Mouse (Mus musculus) cerebellum, adult 18-20 months (tissue): ENCODE measurements at regions not wholly inside any gene's neighbourhood (a gene's known extent, or its start where the extent isn't known, plus 50 kb on each side); places are given as distances from the start of the nearest gene placed in this dataset.

Experiments used
- DNase-seq, 2 experiments: peaks; one replicate each; pipeline ENCODE4 v3.0.0; 2021

- DNase-seq: no peak
Measured at GRCm38 (mm10) chr2:74084971-74085370, 173.8 kb upstream of the Atp5g3 start.

GRCm38 (mm10) chr2:74076774-74077173 lies 165.6 kb upstream of the Atp5g3 start:
- DNase-seq: no peak

DNA sequence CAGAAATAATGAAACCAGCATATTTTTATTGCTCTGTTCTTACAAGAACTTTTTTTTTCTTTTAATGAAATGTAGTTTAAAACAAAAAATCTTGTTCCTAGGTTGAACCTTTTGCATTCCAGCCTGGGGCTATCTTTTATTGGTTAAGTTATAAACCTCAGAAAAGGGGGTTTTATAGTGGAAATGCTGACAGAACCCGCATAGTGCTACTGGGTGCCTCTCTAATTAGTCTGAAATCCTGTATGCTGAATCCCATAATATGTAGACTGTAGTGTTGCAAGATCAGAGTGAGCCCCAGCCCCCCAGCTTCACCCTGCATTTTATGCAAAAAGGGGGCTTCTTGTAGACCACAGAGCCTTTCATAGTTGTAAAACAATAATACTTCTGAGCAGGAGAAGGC lies 164.4 kb upstream of the Atp5g3 start:
- DNase-seq: no peak

DNA sequence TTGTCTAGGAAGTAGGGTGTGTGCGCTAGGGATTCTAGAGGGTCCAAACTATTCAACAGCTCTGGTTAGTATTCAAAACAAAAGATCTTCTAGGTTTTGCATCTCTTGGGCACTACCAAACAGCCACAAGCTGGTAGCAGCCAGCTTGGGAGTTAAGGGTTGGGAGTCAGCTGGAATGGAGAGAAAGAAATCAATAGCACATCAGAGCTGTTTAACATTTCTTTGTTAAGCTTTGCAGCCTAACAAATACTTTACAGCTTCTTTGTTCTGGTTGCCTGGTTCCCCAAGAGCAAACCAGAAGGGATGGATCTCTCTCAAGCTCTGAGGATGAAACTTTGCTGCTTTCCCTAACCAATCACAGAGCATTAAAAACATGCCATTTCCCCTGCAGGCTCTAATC lies 162.3 kb upstream of the Atp5g3 start:
- DNase-seq: no peak

GRCm38 (mm10) chr2:74066652-74067051 lies 155.5 kb upstream of the Atp5g3 start:
- DNase-seq: peak; percentile 67 to 76

DNA sequence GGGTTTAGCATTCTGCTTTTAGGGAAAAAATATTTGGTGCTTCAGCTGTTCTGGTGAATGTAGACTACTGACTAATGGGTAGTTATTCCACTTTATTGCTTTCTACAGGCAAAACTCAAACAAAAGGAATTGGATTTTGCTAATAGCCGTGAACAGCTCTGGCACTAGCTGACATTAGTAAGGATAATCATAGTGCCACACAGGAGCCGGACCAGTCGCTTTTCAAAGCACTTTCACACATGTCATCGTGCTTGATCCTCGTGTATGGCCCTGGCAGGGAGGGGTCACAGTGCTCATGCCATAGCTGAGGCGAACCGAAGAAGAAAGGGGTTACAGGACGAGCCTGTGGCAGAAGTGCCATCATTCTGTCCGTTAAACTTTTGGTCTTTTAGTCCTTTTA lies 153.2 kb upstream of the Atp5g3 start:
- DNase-seq: no peak

DNA sequence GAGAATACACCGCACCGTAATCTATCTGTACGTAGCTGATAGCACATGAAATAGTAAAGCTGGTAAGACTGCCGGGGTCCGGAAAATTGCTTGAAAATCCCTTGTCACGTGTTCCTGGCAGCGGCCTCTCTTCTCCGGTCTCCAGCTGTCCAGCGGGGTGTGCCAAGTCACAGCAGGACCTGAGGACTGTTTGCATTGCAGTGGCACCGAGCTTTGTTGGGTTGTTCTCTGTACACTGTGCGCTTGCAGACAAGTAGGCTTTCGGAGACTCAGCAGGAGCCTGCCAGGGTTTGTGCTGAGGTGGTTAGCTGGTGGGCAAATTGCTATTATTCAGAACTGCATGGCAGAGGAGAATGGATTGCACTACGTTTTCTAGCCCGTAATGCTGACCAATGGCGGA lies 152.7 kb upstream of the Atp5g3 start:
- DNase-seq: peak; percentile 69 to 75

GRCm38 (mm10) chr2:74063302-74063701 lies 152.2 kb upstream of the Atp5g3 start:
- DNase-seq: no peak

GRCm38 (mm10) chr2:74042430-74042829 lies 131.3 kb upstream of the Atp5g3 start:
- DNase-seq: no peak

GRCm38 (mm10) chr2:74039580-74039979 lies 128.5 kb upstream of the Atp5g3 start:
- no peak for DNase-seq

- DNase-seq: no peak
Measured at GRCm38 (mm10) chr2:74036043-74036442, 124.9 kb upstream of the Atp5g3 start.

DNA sequence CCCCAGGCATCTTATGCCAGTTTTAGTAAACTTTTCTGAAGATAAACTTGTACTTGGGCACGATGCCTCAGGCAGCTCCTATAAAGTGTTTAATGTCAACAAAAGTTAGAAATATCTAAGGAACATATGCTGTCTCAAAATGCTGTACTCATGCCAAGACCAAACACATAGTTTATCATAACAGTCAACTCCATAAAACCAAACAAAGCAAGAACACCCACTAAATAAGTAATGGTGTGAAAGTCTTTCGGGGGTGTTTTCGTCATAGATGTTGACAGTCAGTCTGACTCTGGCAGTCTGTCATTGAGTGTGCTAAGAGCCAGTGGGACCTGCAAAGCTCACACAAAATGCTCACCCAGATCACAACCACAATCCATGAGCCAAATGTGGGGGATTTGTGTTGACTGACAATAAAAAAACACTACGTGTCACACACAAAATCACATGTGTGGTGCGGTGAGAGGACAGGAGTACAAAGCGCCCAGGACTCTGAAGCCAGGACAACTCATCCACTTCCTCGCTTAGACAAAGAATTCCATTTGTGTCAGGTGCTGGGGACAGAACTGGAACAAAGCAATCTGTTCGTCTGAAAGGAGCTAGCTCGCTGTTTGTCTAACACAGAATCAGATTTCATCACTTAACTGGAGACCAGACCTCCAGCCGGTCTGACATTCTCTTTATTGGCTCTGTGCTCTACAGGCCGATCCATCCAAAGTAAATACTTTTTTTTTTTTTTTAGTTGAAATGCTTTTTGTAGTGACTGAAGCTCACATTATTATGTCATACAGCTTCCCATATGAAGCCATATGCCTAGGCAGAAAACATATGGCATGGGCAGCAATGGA lies 121.3 kb upstream of the Atp5g3 start:
- no peak for DNase-seq

DNA sequence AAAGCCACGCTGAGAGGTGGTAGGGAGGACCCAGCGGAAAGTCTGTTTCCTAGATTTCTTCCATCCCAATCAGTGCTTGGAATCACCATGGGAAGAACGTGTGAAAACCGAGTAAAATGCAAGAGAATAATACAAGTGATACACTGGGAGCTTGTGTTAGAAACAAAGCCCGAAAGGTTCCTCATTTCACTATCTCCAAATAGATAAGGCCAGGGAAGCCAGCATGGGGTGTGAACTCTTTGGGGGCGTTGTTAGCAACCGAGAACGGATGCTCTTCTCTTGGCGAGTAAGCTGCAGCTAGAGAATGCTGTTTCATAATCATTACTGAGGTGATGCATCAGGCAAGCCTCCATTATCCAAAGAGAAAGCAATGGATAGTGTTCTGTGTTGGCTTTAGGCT lies 118.8 kb upstream of the Atp5g3 start:
- no peak for DNase-seq

GRCm38 (mm10) chr2:74027404-74028104 lies 116.4 kb upstream of the Atp5g3 start:
- peak; percentile 10 to 18 for DNase-seq

DNA sequence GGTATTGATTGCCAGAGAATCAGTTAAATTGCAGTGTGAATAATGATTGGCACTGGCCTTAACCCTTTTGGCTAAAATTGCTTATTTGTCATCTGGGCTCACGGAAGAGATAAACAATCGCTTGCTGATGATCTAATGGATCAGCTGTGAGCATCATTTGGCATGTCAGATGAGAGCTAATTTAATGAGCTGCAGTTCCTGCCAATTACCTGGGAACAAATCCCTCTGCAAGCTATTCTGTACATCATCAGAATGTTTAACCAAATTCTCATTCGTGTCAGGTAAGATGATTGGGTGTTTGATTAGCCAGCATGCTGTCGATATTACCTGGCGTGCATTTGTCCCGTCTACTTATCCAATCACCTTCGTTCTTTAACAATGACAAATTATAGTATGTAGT lies 104.0 kb upstream of the Atp5g3 start:
- no peak for DNase-seq

DNA sequence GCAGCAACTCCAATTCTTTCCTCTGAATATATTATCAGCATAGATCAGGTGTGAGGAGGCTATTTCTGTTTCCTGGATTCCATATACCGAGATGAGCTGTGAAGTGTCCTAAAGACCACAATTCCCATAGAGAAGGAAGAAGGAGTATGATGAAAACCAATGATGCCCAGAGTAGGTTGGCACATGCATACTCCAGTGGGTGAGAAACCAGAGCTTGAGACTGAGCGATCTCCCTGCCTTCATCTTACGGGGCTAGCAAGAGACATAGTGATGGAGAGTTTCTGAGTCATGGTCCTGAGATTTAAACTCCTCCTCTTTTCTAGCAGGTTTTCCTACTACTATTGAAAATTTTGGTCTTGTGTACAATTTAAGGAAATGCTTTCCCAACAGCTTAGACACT lies 103.1 kb upstream of the Atp5g3 start:
- DNase-seq: no peak

DNA sequence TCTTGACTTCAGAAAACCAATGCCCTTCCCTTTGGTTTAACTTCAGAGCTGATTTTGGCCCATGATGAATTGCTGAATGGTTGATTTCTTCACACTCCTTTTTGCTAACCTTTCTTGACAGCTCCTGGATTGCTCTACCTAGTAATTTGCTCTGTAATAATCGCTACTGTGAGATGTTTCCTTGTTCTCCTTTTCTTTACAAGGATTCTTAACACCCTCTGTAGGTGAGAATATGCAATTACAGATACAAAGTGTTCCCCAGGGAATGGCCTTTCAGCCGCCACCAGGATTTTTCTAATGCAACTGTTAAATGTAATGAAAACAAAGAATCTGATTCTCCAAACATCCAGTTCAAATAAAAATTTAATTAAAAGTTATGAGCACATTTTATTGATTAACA lies 87.4 kb upstream of the Atp5g3 start:
- DNase-seq: peak; percentile 18 to 22

DNA sequence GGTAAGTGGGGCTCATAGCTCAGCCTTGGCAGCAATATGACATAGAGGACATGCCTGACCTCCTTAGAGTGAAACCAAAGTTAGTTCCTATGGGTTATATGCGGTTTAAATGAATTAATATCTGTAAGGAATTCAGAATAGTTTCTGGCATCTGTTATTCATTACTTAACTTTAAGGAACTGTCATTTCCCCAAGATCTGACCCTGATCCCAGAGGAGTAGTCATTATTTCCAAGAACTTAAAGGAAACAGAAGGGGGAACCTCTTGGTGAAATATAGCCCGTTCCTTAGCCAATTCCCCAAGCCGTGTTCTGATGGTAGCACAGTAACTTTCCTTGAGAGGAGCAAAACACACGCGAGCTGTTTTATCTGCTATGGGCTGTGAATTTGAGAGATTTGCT lies 85.9 kb upstream of the Atp5g3 start:
- no peak for DNase-seq

- DNase-seq: no peak
Measured at GRCm38 (mm10) chr2:73991818-73992217, 80.7 kb upstream of the Atp5g3 start.

- peak; percentile 50 to 55 for DNase-seq
Measured at GRCm38 (mm10) chr2:73987441-73988105, 76.4 kb upstream of the Atp5g3 start.

DNA sequence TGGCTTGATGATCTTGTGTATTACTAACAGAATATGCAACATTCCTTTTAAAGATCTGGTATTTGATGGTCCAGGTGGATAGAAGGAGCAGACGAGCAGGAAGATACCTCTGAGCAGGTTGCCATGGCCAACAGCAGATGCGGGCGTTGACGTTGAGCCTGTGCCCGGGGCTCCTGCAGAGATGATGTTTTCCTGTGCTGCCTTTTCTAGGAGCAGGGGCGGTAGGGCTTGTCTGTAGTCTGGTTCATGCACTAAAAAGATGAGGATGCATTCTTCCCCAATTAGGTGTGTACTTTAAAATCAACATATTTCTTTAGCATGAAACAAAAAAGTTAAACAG lies 74.8 kb upstream of the Atp5g3 start:
- peak in 1 of 2 experiments; percentile 69 for DNase-seq

GRCm38 (mm10) chr2:73985238-73985910 lies 74.2 kb upstream of the Atp5g3 start:
- peak; percentile 69 to 70 for DNase-seq

GRCm38 (mm10) chr2:73983166-73983565 lies 72.0 kb upstream of the Atp5g3 start:
- no peak for DNase-seq
